ENCODE assay signal across 7 mouse cellular contexts in genomic region chr12:73123093-73124041, GRCm38 (mm10). TPM values are rescaled to one million over a fixed set of nuclear protein-coding genes. Genes with fewer than 3 reads are reported as not detected.
DNase-seq lines count a peak whose midpoint lies in the region; ATAC-seq lines count a peak whose summit lies in the region.

Gene Mnat1, plus strand, starts transcription at chr12:73123717.

- under 1% methylated on average over 23 of the region's 23 CpGs for WGBS in intestine, embryonic 15.5 days
- 2% methylated on average over 23 of the region's 23 CpGs for WGBS in midbrain, embryonic 10.5 days

- H3K36me3 ChIP-seq in intestine, embryonic 15.5 days: no peaks in the 10 kb centered on the region
- H3K36me3 ChIP-seq in midbrain, embryonic 10.5 days: no peaks in the 10 kb centered on the region

- peak within 1 kb of the TSS; percentile 62 for H3K4me2 ChIP-seq in intestine, embryonic 15.5 days (replicated peaks)

- DNase-seq in adrenal gland, adult 18-20 months (ENCODE audit: low spot score in 2 of 2): peak; percentile 87 to 88
- peak; percentile 83 for DNase-seq in embryo, embryonic 11 days
- DNase-seq in gastrocnemius, postnatal 25 days: peak; percentile 71
- DNase-seq in left cerebral cortex, postnatal 25 days (ENCODE audit: low spot score in 2 of 2): peak; percentile 77 to 80
- DNase-seq in midbrain, embryonic 10.5 days (ENCODE audit: low spot score): peak; percentile 84
- DNase-seq in right cerebral cortex, postnatal 4 days: peak; percentile 76

- peak; percentile 90 for ATAC-seq in intestine, embryonic 15.5 days

- H3K27me3 ChIP-seq in intestine, embryonic 15.5 days (replicated peaks): no peaks in the 10 kb centered on the region
- H3K27me3 ChIP-seq in midbrain, embryonic 10.5 days (ENCODE audit: low read depth, poor library complexity, severe bottlenecking): no peaks in the 10 kb centered on the region

- intact Hi-C loops in left cerebral cortex, postnatal 25 days (cut with DNase I): no loop called here

- no peaks in the 10 kb centered on the region for H3K4me1 ChIP-seq in intestine, embryonic 15.5 days (replicated peaks)
- peaks cover 17% of the 10 kb centered on the region for H3K4me1 ChIP-seq in midbrain, embryonic 10.5 days

- H3K9ac ChIP-seq in intestine, embryonic 15.5 days: peak within 1 kb of the TSS; percentile 71

- peak within 1 kb of the TSS; percentile 75 for H3K4me3 ChIP-seq in intestine, embryonic 15.5 days (replicated peaks)
- H3K4me3 ChIP-seq in midbrain, embryonic 10.5 days: peak within 1 kb of the TSS; percentile 70

- no peaks in the 10 kb centered on the region for H3K9me3 ChIP-seq in intestine, embryonic 15.5 days
- no peaks in the 10 kb centered on the region for H3K9me3 ChIP-seq in midbrain, embryonic 10.5 days (replicated peaks)

- no peak within 1 kb of the TSS for H3K27ac ChIP-seq in intestine, embryonic 15.5 days
- peak within 1 kb of the TSS; percentile 83 for H3K27ac ChIP-seq in midbrain, embryonic 10.5 days (replicated peaks)

RNA-seq across cellular contexts. Expression of gene Mnat1, which starts in this region (rescaled TPM):
- 10 to 100 TPM; 15.0 to 16.6 TPM for total RNA-seq in adrenal gland, adult 18-20 months (2021)
- total RNA-seq in gastrocnemius, postnatal 25 days (2021): 10 to 100 TPM; 16.1 to 17.2 TPM
- 21.0 and 23.3 TPM in 2 replicates for polyA plus RNA-seq in intestine, embryonic 15.5 days (2015; fragmentation: Nextera tagmentation; extraction: Ambion mirVana)
- total RNA-seq in left cerebral cortex, postnatal 25 days (2021): 10 to 100 TPM; 18.0 to 20.7 TPM
- 29.1 and 35.3 TPM in 2 replicates for polyA plus RNA-seq in midbrain, embryonic 10.5 days (2016; fragmentation: Nextera tagmentation; extraction: Ambion mirVana)
